17 mouse cellular contexts compared by ENCODE assay signal in the genomic region with DNA sequence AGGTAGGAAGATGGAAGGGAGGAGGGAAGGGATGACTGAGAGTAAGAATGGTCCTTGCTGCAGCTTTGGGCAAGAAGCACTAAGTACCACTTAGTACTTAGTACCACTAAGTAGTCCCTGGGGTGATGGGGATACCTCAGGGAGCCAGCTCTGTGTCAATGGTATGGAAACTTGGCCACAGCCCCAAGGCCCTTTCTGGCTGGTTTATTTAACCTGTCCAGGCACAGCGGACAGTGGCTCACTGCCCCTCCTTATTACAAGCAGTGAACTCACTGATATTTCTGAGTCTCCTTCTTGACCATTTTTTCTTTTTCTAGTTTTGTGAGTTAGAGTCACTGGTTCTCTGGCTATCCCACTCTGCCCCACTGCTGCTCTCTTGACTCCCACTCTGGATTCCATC. TPM values are rescaled to one million over a fixed set of nuclear protein-coding genes. Genes with fewer than 3 reads are reported as not detected.
A peak's percentile ranks its signal among the peaks of the same experiment; 100 is the strongest.
DNase-seq lines count a peak whose midpoint lies in the region; ATAC-seq and TF ChIP-seq lines count a peak whose summit lies in the region.
"Had no signal": no experiment of that assay in that cellular context is flagged by ENCODE, and none has a peak within 500 bp of the region (broad histone marks: within the 10 kb centered on the region; RNA-seq: fewer than 3 reads in every experiment).

No protein-coding gene starts in this region.

- ATAC-seq in embryonic facial prominence, embryonic 13.5 days (ENCODE audit: insufficient number of reproducible peaks, insufficient read depth, low FRiP score, low TSS enrichment, low read depth) = no peak
- ATAC-seq in kidney, embryonic 16.5 days (ENCODE audit: low FRiP score, low TSS enrichment) = no peak
- ATAC-seq in limb, embryonic 13.5 days (ENCODE audit: low FRiP score, low read depth) = no peak
- ATAC-seq in midbrain, embryonic 16.5 days = no peak
- ATAC-seq in hindbrain, postnatal 0 days = no peak

- H3K4me1 ChIP-seq in embryonic facial prominence, embryonic 13.5 days = peaks cover 36% of the 10 kb centered on the region
- H3K4me1 ChIP-seq in embryonic facial prominence, embryonic 10.5 days = 0 out of 2 replicates have a peak, but pooled peaks cover 4% of the 10 kb centered on the region
- H3K4me1 ChIP-seq in kidney, embryonic 16.5 days (ENCODE audit: insufficient read depth, low read length) = peaks cover 62% of the 10 kb centered on the region
- H3K4me1 ChIP-seq in E14TG2a.4 (replicated peaks; ENCODE audit: low read depth, low read length) = peaks cover 67% of the 10 kb centered on the region
- peaks cover 44% of the 10 kb centered on the region for H3K4me1 ChIP-seq in limb, embryonic 13.5 days
- H3K4me1 ChIP-seq in midbrain, embryonic 16.5 days (ENCODE audit: control insufficient read depth, insufficient read depth, low read length) = no peaks in the 10 kb centered on the region
- H3K4me1 ChIP-seq in hindbrain, postnatal 0 days (ENCODE audit: insufficient read depth, low read length) = no peaks in the 10 kb centered on the region
- H3K4me1 ChIP-seq: hindbrain, embryonic 15.5 days had no signal

- no peaks in the 10 kb centered on the region for H3K9me3 ChIP-seq in embryonic facial prominence, embryonic 13.5 days
- H3K9me3 ChIP-seq in embryonic facial prominence, embryonic 10.5 days = no peaks in the 10 kb centered on the region
- no peaks in the 10 kb centered on the region for H3K9me3 ChIP-seq in kidney, embryonic 16.5 days (ENCODE audit: low read length)
- no peaks in the 10 kb centered on the region for H3K9me3 ChIP-seq in E14TG2a.4 (ENCODE audit: low read length)
- H3K9me3 ChIP-seq in limb, embryonic 13.5 days = no peaks in the 10 kb centered on the region
- no peaks in the 10 kb centered on the region for H3K9me3 ChIP-seq in midbrain, embryonic 16.5 days (replicated peaks; ENCODE audit: control insufficient read depth, low read length, poor library complexity, severe bottlenecking)
- no peaks in the 10 kb centered on the region for H3K9me3 ChIP-seq in hindbrain, postnatal 0 days (ENCODE audit: low read length)
- H3K9me3 ChIP-seq: heart, embryonic 13.5 days; hindbrain, embryonic 15.5 days had no signal

- H3K4me2 ChIP-seq in embryonic facial prominence, embryonic 13.5 days = no peak overlapping the region
- H3K4me2 ChIP-seq in kidney, embryonic 16.5 days (replicated peaks; ENCODE audit: low read depth, low read length) = no peak overlapping the region
- no peak overlapping the region for H3K4me2 ChIP-seq in limb, embryonic 13.5 days (replicated peaks)
- H3K4me2 ChIP-seq in midbrain, embryonic 16.5 days (ENCODE audit: low read length) = no peak overlapping the region
- H3K4me2 ChIP-seq in hindbrain, postnatal 0 days (ENCODE audit: low read depth, low read length) = no peak overlapping the region
- H3K4me2 ChIP-seq: heart, embryonic 13.5 days; hindbrain, embryonic 15.5 days; midbrain, embryonic 11.5 days had no signal

- H3K36me3 ChIP-seq in embryonic facial prominence, embryonic 13.5 days = no peaks in the 10 kb centered on the region
- no peaks in the 10 kb centered on the region for H3K36me3 ChIP-seq in embryonic facial prominence, embryonic 10.5 days (replicated peaks)
- H3K36me3 ChIP-seq in kidney, embryonic 16.5 days (ENCODE audit: insufficient read depth, low read length) = no peaks in the 10 kb centered on the region
- H3K36me3 ChIP-seq in E14TG2a.4 (ENCODE audit: insufficient read depth, low read length) = no peaks in the 10 kb centered on the region
- H3K36me3 ChIP-seq in limb, embryonic 13.5 days = no peaks in the 10 kb centered on the region
- no peaks in the 10 kb centered on the region for H3K36me3 ChIP-seq in midbrain, embryonic 16.5 days (ENCODE audit: control insufficient read depth, insufficient read depth, low read length)
- H3K36me3 ChIP-seq in hindbrain, postnatal 0 days (ENCODE audit: insufficient read depth, low read length) = no peaks in the 10 kb centered on the region
- H3K36me3 ChIP-seq: heart, embryonic 13.5 days; hindbrain, embryonic 15.5 days had no signal

- 92% methylated on average over 1 of the region's 1 CpGs for WGBS in embryonic facial prominence, embryonic 13.5 days
- 85% methylated on average over 1 of the region's 1 CpGs for WGBS in embryonic facial prominence, embryonic 10.5 days
- WGBS in kidney, embryonic 16.5 days = 92% methylated on average over 1 of the region's 1 CpGs
- WGBS in limb, embryonic 13.5 days = 89% methylated on average over 1 of the region's 1 CpGs
- WGBS in midbrain, embryonic 16.5 days = 94% methylated on average over 1 of the region's 1 CpGs
- WGBS in hindbrain, postnatal 0 days = 88% methylated on average over 1 of the region's 1 CpGs

- H3K27me3 ChIP-seq in embryonic facial prominence, embryonic 13.5 days = no peaks in the 10 kb centered on the region
- H3K27me3 ChIP-seq in embryonic facial prominence, embryonic 10.5 days (replicated peaks; ENCODE audit: low read depth, poor library complexity, severe bottlenecking) = peaks cover 11% of the 10 kb centered on the region
- no peaks in the 10 kb centered on the region for H3K27me3 ChIP-seq in kidney, embryonic 16.5 days (ENCODE audit: insufficient read depth, low read length)
- 0 out of 2 replicates have a peak, but pooled peaks cover 3% of the 10 kb centered on the region for H3K27me3 ChIP-seq in E14TG2a.4 (ENCODE audit: insufficient read depth, low read length)
- no peaks in the 10 kb centered on the region for H3K27me3 ChIP-seq in limb, embryonic 13.5 days
- no peaks in the 10 kb centered on the region for H3K27me3 ChIP-seq in midbrain, embryonic 16.5 days (ENCODE audit: control insufficient read depth, insufficient read depth, low read depth, low read length)
- H3K27me3 ChIP-seq in hindbrain, postnatal 0 days (ENCODE audit: insufficient read depth, low read length) = no peaks in the 10 kb centered on the region
- H3K27me3 ChIP-seq: heart, embryonic 13.5 days; hindbrain, embryonic 15.5 days had no signal

- DNase-seq in embryonic facial prominence, embryonic 10.5 days (ENCODE audit: low spot score) = no peak
- DNase-seq in kidney, postnatal 4 days = no peak
- DNase-seq in hindbrain, postnatal 0 days (ENCODE audit: low spot score) = no peak
- DNase-seq: cerebellum, adult 9-10 months; embryo, embryonic 11 days; gastrocnemius, postnatal 36 days; lung, adult 18-20 months; lung, postnatal 36 days; spleen, adult 18-20 months had no signal

- peak overlapping the region; percentile 71 for H3K27ac ChIP-seq in embryonic facial prominence, embryonic 13.5 days
- H3K27ac ChIP-seq in embryonic facial prominence, embryonic 10.5 days (replicated peaks) = no peak overlapping the region
- H3K27ac ChIP-seq in kidney, embryonic 16.5 days (ENCODE audit: low read length) = peak overlapping the region; percentile 78; the same call in 1 of the 2 replicates
- H3K27ac ChIP-seq in limb, embryonic 13.5 days = peak overlapping the region; percentile 63
- no peak overlapping the region for H3K27ac ChIP-seq in midbrain, embryonic 16.5 days (ENCODE audit: low read length)
- H3K27ac ChIP-seq in hindbrain, postnatal 0 days = no peak overlapping the region
- H3K27ac ChIP-seq: hindbrain, embryonic 15.5 days had no signal

- H3K4me3 ChIP-seq in embryonic facial prominence, embryonic 13.5 days = no peak overlapping the region
- H3K4me3 ChIP-seq in embryonic facial prominence, embryonic 10.5 days = no peak overlapping the region
- no peak overlapping the region for H3K4me3 ChIP-seq in kidney, embryonic 16.5 days (ENCODE audit: low read length)
- H3K4me3 ChIP-seq in E14TG2a.4 (replicated peaks; ENCODE audit: low read length) = peak overlapping the region; percentile 27
- no peak overlapping the region for H3K4me3 ChIP-seq in limb, embryonic 13.5 days
- no peak overlapping the region for H3K4me3 ChIP-seq in midbrain, embryonic 16.5 days (ENCODE audit: low read depth, low read length)
- H3K4me3 ChIP-seq in hindbrain, postnatal 0 days (ENCODE audit: low read length) = no peak overlapping the region
- H3K4me3 ChIP-seq: heart, embryonic 13.5 days; hindbrain, embryonic 15.5 days had no signal

- H3K9ac ChIP-seq in embryonic facial prominence, embryonic 13.5 days = no peak overlapping the region
- no peak overlapping the region for H3K9ac ChIP-seq in kidney, embryonic 16.5 days (replicated peaks; ENCODE audit: low read length)
- no peak overlapping the region for H3K9ac ChIP-seq in limb, embryonic 13.5 days
- no peak overlapping the region for H3K9ac ChIP-seq in midbrain, embryonic 16.5 days (ENCODE audit: low read depth, low read length)
- H3K9ac ChIP-seq in hindbrain, postnatal 0 days (replicated peaks; ENCODE audit: low read length) = no peak overlapping the region
- H3K9ac ChIP-seq: heart, embryonic 13.5 days; hindbrain, embryonic 15.5 days had no signal

- TF ChIP-seq CTCF in E14TG2a.4 (conservative IDR thresholded peaks at IDR 0.05; ENCODE audit: low read length) = no peak
- TF ChIP-seq CTCF in hindbrain, postnatal 0 days (IDR thresholded peaks at IDR 0.05; ENCODE audit: low read depth) = no peak

RNA-seq across cellular contexts. Expression of a gene that starts 40.7 kb away (rescaled TPM):
- polyA plus RNA-seq in embryonic facial prominence, embryonic 13.5 days (2015; fragmentation: Nextera tagmentation; extraction: Ambion mirVana) = 32.4 and 37.7 TPM in 2 replicates
- 4.4 and 4.9 TPM in 2 replicates for polyA plus RNA-seq in embryonic facial prominence, embryonic 10.5 days (2016; fragmentation: Nextera tagmentation; extraction: Ambion mirVana)
- polyA plus RNA-seq in kidney, embryonic 16.5 days (2015; fragmentation: Nextera tagmentation; extraction: Ambion mirVana) = 455 and 475 TPM in 2 replicates
- 33.4 and 35.0 TPM in 2 replicates for polyA plus RNA-seq in limb, embryonic 13.5 days (2015; fragmentation: Nextera tagmentation; extraction: Ambion mirVana)
- polyA plus RNA-seq in midbrain, embryonic 16.5 days (2015; fragmentation: Nextera tagmentation; extraction: Ambion mirVana) = 57.9 and 59.4 TPM in 2 replicates
- 45.7 and 59.6 TPM in 2 replicates for total RNA-seq in hindbrain, postnatal 0 days (2014; rRNA removed)
- polyA plus RNA-seq in hindbrain, postnatal 0 days (2015; fragmentation: Nextera tagmentation; extraction: Ambion mirVana) = 99.3 and 111 TPM in 2 replicates

RNA-seq across cellular contexts. Expression of a gene that starts 57.2 kb away (rescaled TPM):
- 63.3 and 67.3 TPM in 2 replicates for polyA plus RNA-seq in embryonic facial prominence, embryonic 13.5 days (2015; fragmentation: Nextera tagmentation; extraction: Ambion mirVana)
- 94.3 and 96.0 TPM in 2 replicates for polyA plus RNA-seq in embryonic facial prominence, embryonic 10.5 days (2016; fragmentation: Nextera tagmentation; extraction: Ambion mirVana)
- polyA plus RNA-seq in kidney, embryonic 16.5 days (2015; fragmentation: Nextera tagmentation; extraction: Ambion mirVana) = 70.5 and 70.8 TPM in 2 replicates
- polyA plus RNA-seq in limb, embryonic 13.5 days (2015; fragmentation: Nextera tagmentation; extraction: Ambion mirVana) = 67.9 and 71.4 TPM in 2 replicates
- polyA plus RNA-seq in midbrain, embryonic 16.5 days (2015; fragmentation: Nextera tagmentation; extraction: Ambion mirVana) = 62.5 and 64.9 TPM in 2 replicates
- 46.4 and 61.0 TPM in 2 replicates for total RNA-seq in hindbrain, postnatal 0 days (2014; rRNA removed)
- polyA plus RNA-seq in hindbrain, postnatal 0 days (2015; fragmentation: Nextera tagmentation; extraction: Ambion mirVana) = 48.8 and 50.9 TPM in 2 replicates

RNA-seq across cellular contexts. Expression of a gene that starts 57.3 kb away (rescaled TPM):
- 29.1 and 30.5 TPM in 2 replicates for polyA plus RNA-seq in embryonic facial prominence, embryonic 13.5 days (2015; fragmentation: Nextera tagmentation; extraction: Ambion mirVana)
- polyA plus RNA-seq in embryonic facial prominence, embryonic 10.5 days (2016; fragmentation: Nextera tagmentation; extraction: Ambion mirVana) = 36.5 and 37.5 TPM in 2 replicates
- polyA plus RNA-seq in kidney, embryonic 16.5 days (2015; fragmentation: Nextera tagmentation; extraction: Ambion mirVana) = 34.2 and 35.9 TPM in 2 replicates
- polyA plus RNA-seq in limb, embryonic 13.5 days (2015; fragmentation: Nextera tagmentation; extraction: Ambion mirVana) = 25.8 and 26.7 TPM in 2 replicates
- 36.2 and 36.5 TPM in 2 replicates for polyA plus RNA-seq in midbrain, embryonic 16.5 days (2015; fragmentation: Nextera tagmentation; extraction: Ambion mirVana)
- 16.3 and 18.7 TPM in 2 replicates for total RNA-seq in hindbrain, postnatal 0 days (2014; rRNA removed)
- polyA plus RNA-seq in hindbrain, postnatal 0 days (2015; fragmentation: Nextera tagmentation; extraction: Ambion mirVana) = 33.3 and 34.7 TPM in 2 replicates

Comparison
In these comparisons a context has a peak if more than half of its experiments do, and no peak if none do; other contexts are left out.
1. H3K27ac ChIP-seq: peak in embryonic facial prominence, embryonic 13.5 days (single experiment), kidney, embryonic 16.5 days (single experiment) and limb, embryonic 13.5 days (single experiment); none in embryonic facial prominence, embryonic 10.5 days (single experiment), midbrain, embryonic 16.5 days (single experiment) and hindbrain, postnatal 0 days (single experiment).